Mouse (Mus musculus): ENCODE measurements at regions not wholly inside any gene's neighbourhood (a gene's known extent, or its start where the extent isn't known, plus 50 kb on each side); places are given as distances from the start of the nearest gene placed in this dataset.

DNA sequence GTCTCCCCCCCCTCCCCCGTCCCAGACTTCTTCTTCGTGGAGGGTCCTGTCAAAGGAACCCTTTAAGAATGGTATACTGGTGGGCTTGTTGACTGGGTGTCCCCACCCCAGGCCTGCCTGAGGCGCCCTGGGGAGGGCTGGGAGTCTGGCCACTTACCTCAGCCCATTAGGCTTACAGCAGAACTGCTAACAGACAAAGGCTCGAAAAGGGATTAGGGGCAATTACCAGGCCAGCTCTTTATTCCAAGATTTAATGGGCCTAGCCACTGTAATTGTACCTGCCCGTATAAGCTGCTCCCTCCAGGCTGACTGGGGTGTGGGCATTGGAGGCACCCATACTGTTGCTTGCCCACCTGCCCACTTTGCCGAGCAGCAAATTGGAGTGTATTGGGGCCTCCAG, 93.8 kb upstream of the Pitx1 start:
- no peak for TF ChIP-seq CTCF (IDR thresholded peaks at IDR 0.05)
- TF ChIP-seq EP300 (IDR thresholded peaks at IDR 0.05) = no peak

All from lung, postnatal 0 days (tissue).